Comparison of ENCODE assay signal across 23 mouse cellular contexts in the genomic region with DNA sequence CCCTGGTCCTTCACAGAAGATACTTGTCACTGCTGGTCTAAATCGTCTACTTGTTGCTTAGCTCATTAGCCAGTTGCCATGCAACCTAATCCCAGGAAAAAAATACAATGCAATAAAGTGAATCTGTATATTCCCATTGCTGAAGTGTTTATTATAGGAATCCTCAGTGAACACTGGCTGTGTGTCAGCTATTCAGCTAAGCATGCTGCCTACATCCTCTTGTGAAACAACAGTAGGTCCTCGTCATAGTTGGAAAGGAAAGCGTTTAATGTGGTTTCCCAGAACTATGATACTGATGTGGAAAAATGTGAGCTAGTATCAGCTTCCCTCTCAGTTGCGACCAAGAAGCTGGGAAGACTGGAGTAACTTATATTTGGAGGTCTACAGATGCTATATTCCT.
DNase-seq lines count a peak whose midpoint lies in the region; ATAC-seq and TF ChIP-seq lines count a peak whose summit lies in the region.
"Had no signal": no experiment of that assay in that cellular context is flagged by ENCODE, and none has a peak within 500 bp of the region (broad histone marks: within the 10 kb centered on the region; RNA-seq: fewer than 3 reads in every experiment).

No protein-coding gene starts in this region.

- 62% methylated on average over 4 of the region's 4 CpGs for WGBS in heart, postnatal 0 days
- 73% methylated on average over 4 of the region's 4 CpGs for WGBS in heart, embryonic 11.5 days (ENCODE audit: insufficient replicate concordance)

- H3K27ac ChIP-seq in heart, postnatal 0 days (ENCODE audit: low read depth), result no peak overlapping the region
- no peak overlapping the region for H3K27ac ChIP-seq in heart, embryonic 11.5 days (ENCODE audit: low read depth, low read length)
- H3K27ac ChIP-seq: hindbrain, embryonic 14.5 days; limb, embryonic 15.5 days; liver, embryonic 14.5 days; lung, embryonic 15.5 days; midbrain, embryonic 13.5 days had no signal

- no peak for TF ChIP-seq CTCF in heart, postnatal 0 days (IDR thresholded peaks at IDR 0.05; ENCODE audit: low read depth)

- no peak overlapping the region for H3K9ac ChIP-seq in heart, postnatal 0 days (replicated peaks; ENCODE audit: low read depth, low read length)
- no peak overlapping the region for H3K9ac ChIP-seq in heart, embryonic 11.5 days (ENCODE audit: low read depth, low read length)
- H3K9ac ChIP-seq: heart, embryonic 12.5 days; hindbrain, embryonic 14.5 days; limb, embryonic 15.5 days; liver, embryonic 14.5 days; lung, embryonic 15.5 days; midbrain, embryonic 13.5 days had no signal

- H3K4me2 ChIP-seq in heart, postnatal 0 days (ENCODE audit: low read depth, low read length), result no peak overlapping the region
- H3K4me2 ChIP-seq in heart, embryonic 11.5 days, result no peak overlapping the region
- H3K4me2 ChIP-seq: heart, embryonic 12.5 days; hindbrain, embryonic 14.5 days; limb, embryonic 15.5 days; lung, embryonic 15.5 days; midbrain, embryonic 13.5 days had no signal

- 0 out of 2 replicates have a peak, but pooled peaks cover 2% of the 10 kb centered on the region for H3K4me1 ChIP-seq in heart, postnatal 0 days (ENCODE audit: control insufficient read depth, insufficient read depth)
- no peaks in the 10 kb centered on the region for H3K4me1 ChIP-seq in heart, embryonic 11.5 days (ENCODE audit: control insufficient read depth, insufficient read depth, low read length)
- H3K4me1 ChIP-seq: heart, embryonic 12.5 days; lung, embryonic 15.5 days; midbrain, embryonic 13.5 days had no signal

- DNase-seq in heart, postnatal 0 days (ENCODE audit: low spot score), result peak; percentile 17
- DNase-seq in lung, postnatal 36 days, result peak; percentile 3
- no peak for DNase-seq in lung, postnatal 25 days (ENCODE audit: low spot score)
- peak; percentile 42 for DNase-seq in fibroblast of lung, adult 2 months (ENCODE audit: low read depth)
- DNase-seq in cerebellum, postnatal 25 days, result no peak
- no peak for DNase-seq in cerebellum, postnatal 4 days (ENCODE audit: low spot score in 2 of 2)
- DNase-seq: adrenal gland, adult 8-10 months; B cell, adult 2 months; cerebellum, adult 18-20 months; cerebellum, postnatal 14 days; kidney, adult 18-20 months; kidney, postnatal 10 days had no signal

- no peaks in the 10 kb centered on the region for H3K27me3 ChIP-seq in heart, postnatal 0 days (ENCODE audit: control insufficient read depth, insufficient read depth, low read length)
- no peaks in the 10 kb centered on the region for H3K27me3 ChIP-seq in heart, embryonic 11.5 days (ENCODE audit: control insufficient read depth, insufficient read depth, low read length)
- H3K27me3 ChIP-seq: CH12.LX; heart, embryonic 12.5 days; limb, embryonic 15.5 days; lung, embryonic 15.5 days; midbrain, embryonic 13.5 days had no signal

- H3K36me3 ChIP-seq in heart, postnatal 0 days (replicated peaks; ENCODE audit: control insufficient read depth, insufficient read depth, low read length), result no peaks in the 10 kb centered on the region
- H3K36me3 ChIP-seq in heart, embryonic 11.5 days (ENCODE audit: control insufficient read depth, insufficient read depth, low read length), result no peaks in the 10 kb centered on the region
- H3K36me3 ChIP-seq: G1E; heart, embryonic 12.5 days; limb, embryonic 15.5 days; lung, embryonic 15.5 days; midbrain, embryonic 13.5 days had no signal

- H3K4me3 ChIP-seq in heart, postnatal 0 days (ENCODE audit: low read depth, low read length), result no peak overlapping the region
- no peak overlapping the region for H3K4me3 ChIP-seq in heart, embryonic 11.5 days (ENCODE audit: low read depth, low read length)
- H3K4me3 ChIP-seq: heart, embryonic 12.5 days; limb, embryonic 15.5 days; lung, embryonic 15.5 days; midbrain, embryonic 13.5 days had no signal

- TF ChIP-seq EP300 in heart, postnatal 0 days (IDR thresholded peaks at IDR 0.05; ENCODE audit: low read depth), result no peak

- H3K9me3 ChIP-seq in heart, postnatal 0 days (replicated peaks; ENCODE audit: control insufficient read depth, low read length), result no peaks in the 10 kb centered on the region
- H3K9me3 ChIP-seq in heart, embryonic 11.5 days (replicated peaks; ENCODE audit: control insufficient read depth, low read length), result no peaks in the 10 kb centered on the region
- H3K9me3 ChIP-seq: G1E; heart, embryonic 12.5 days; limb, embryonic 15.5 days; lung, embryonic 15.5 days; midbrain, embryonic 13.5 days had no signal

- ATAC-seq in heart, postnatal 0 days (ENCODE audit: insufficient read depth, low read depth), result 0 out of 2 replicates have a peak, but pooled peaks have one; percentile 33
- no peak for ATAC-seq in heart, embryonic 11.5 days (replicated peaks; ENCODE audit: insufficient number of reproducible peaks, low FRiP score, low TSS enrichment)
- ATAC-seq: activated CD4-positive, CD25-positive, alpha-beta regulatory T cell, adult 4 months; inflammation-experienced regulatory T-cells, adult 6 months; midbrain, embryonic 13.5 days had no signal

Comparison
In these comparisons a context has a peak if more than half of its experiments do, and no peak if none do; other contexts are left out.
1. DNase-seq: peak in heart, postnatal 0 days (single experiment), lung, postnatal 36 days (single experiment) and fibroblast of lung, adult 2 months (single experiment); none in lung, postnatal 25 days (single experiment), cerebellum, postnatal 25 days (0 of 2) and cerebellum, postnatal 4 days (0 of 2).